Mouse (Mus musculus): ENCODE data around the gene Dhps. TPM values are rescaled to one million over a fixed set of nuclear protein-coding genes. Genes with fewer than 3 reads are reported as not detected.
A peak's percentile ranks its signal among the peaks of the same experiment; 100 is the strongest.
"Not testable (repeated sequence)": the region's sequence is repeated elsewhere in the genome, so short reads cannot be mapped to it uniquely, and the experiment has no call there.

Dhps gene
- polyA plus RNA-seq, 1 experiment from 2014 or later = 98.7 TPM

GRCm38 (mm10) chr8:85113241-85113640, 41.7 kb downstream of the Dhps start:
- ATAC-seq = no peak
- H3K4me1 ChIP-seq (replicated peaks; ENCODE audit: control insufficient read depth, insufficient read depth, low read length) = no peaks in the 10 kb centered on the region

DNA sequence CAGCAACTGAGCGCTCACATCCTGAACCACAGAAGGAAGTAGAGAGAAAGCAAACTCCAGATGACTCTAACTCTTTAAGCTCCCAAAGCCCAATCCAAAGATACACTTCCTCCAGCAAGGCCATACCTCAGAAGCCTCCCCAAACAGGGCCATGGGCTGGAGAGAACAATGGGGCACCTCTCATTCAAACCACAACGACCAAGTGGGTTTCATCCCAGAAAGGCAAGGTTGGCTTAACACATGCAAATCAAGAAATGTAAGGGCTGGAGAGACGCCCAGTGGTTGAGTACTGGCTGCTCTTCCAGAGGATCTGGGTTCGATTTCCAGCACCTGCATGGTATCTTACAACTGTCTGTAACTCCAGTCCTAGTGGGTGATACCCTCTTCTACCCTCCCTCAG, 43.9 kb downstream of the Dhps start:
- no peaks in the 10 kb centered on the region for H3K9me3 ChIP-seq (ENCODE audit: control insufficient read depth, low read length)
- no peak overlapping the region for H3K4me2 ChIP-seq (ENCODE audit: low read length)
- no peak overlapping the region for H3K27ac ChIP-seq (ENCODE audit: low read length)
- ATAC-seq = no peak
- peaks cover 13% of the 10 kb centered on the region for H3K36me3 ChIP-seq (ENCODE audit: control insufficient read depth, insufficient read depth)
- no peak overlapping the region for H3K9ac ChIP-seq (replicated peaks; ENCODE audit: low read depth, low read length)
- no peaks in the 10 kb centered on the region for H3K27me3 ChIP-seq (replicated peaks; ENCODE audit: control insufficient read depth, insufficient read depth, low read length)
- 75% methylated on average over 4 of the region's 4 CpGs for WGBS
- H3K4me3 ChIP-seq (replicated peaks; ENCODE audit: low read length) = no peak overlapping the region
- no peaks in the 10 kb centered on the region; the same call in 1 of the 2 replicates for H3K4me1 ChIP-seq (replicated peaks; ENCODE audit: control insufficient read depth, insufficient read depth, low read length)

More at GRCm38 (mm10) chr8:85113241-85113640, 41.7 kb downstream of the Dhps start:
- 95% methylated on average over 10 of the region's 10 CpGs for WGBS
- H3K27me3 ChIP-seq (replicated peaks; ENCODE audit: control insufficient read depth, insufficient read depth, low read length) = no peaks in the 10 kb centered on the region
- no peaks in the 10 kb centered on the region for H3K9me3 ChIP-seq (ENCODE audit: control insufficient read depth, low read length)
- H3K9ac ChIP-seq (replicated peaks; ENCODE audit: low read depth, low read length) = no peak overlapping the region
- no peak overlapping the region for H3K27ac ChIP-seq (ENCODE audit: low read length)
- peaks cover 23% of the 10 kb centered on the region for H3K36me3 ChIP-seq (ENCODE audit: control insufficient read depth, insufficient read depth)
- no peak overlapping the region for H3K4me2 ChIP-seq (ENCODE audit: low read length)
- no peak overlapping the region for H3K4me3 ChIP-seq (replicated peaks; ENCODE audit: low read length)

DNA sequence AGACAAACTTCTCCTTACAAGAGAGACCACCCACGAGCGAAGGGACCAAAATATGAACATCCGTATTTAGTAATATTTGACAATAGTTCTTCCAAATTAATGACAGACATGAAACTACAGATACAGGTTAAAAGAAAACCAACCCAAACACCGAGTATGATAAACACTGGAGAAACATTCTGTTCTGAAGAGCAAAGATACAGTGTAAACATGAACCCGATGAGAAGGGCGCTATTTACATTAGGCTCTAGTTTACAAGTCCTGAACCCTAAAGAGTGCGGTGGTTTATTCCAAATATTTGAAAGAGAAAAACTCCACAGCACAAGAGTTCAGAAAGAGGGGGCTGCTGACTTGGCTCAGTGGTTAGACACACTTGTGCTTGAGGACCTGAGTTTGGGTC, 45.4 kb downstream of the Dhps start:
- Histone ChIP-seq H3K4me2 (ENCODE audit: low read length) (no peak overlapping the region), H3K27me3 (replicated peaks; ENCODE audit: control insufficient read depth, insufficient read depth, low read length) (no peaks in the 10 kb centered on the region), H3K9ac (replicated peaks; ENCODE audit: low read depth, low read length) (no peak overlapping the region), H3K27ac (ENCODE audit: low read length) (no peak overlapping the region), H3K4me1 (replicated peaks; ENCODE audit: control insufficient read depth, insufficient read depth, low read length) (no peaks in the 10 kb centered on the region; the same call in 1 of the 2 replicates), H3K9me3 (ENCODE audit: control insufficient read depth, low read length) (no peaks in the 10 kb centered on the region), H3K36me3 (ENCODE audit: control insufficient read depth, insufficient read depth) (no peaks in the 10 kb centered on the region; the same call in 1 of the 2 replicates), H3K4me3 (replicated peaks; ENCODE audit: low read length) (no peak overlapping the region)
- no peak for ATAC-seq
- 94% methylated on average over 7 of the region's 7 CpGs for WGBS

DNA sequence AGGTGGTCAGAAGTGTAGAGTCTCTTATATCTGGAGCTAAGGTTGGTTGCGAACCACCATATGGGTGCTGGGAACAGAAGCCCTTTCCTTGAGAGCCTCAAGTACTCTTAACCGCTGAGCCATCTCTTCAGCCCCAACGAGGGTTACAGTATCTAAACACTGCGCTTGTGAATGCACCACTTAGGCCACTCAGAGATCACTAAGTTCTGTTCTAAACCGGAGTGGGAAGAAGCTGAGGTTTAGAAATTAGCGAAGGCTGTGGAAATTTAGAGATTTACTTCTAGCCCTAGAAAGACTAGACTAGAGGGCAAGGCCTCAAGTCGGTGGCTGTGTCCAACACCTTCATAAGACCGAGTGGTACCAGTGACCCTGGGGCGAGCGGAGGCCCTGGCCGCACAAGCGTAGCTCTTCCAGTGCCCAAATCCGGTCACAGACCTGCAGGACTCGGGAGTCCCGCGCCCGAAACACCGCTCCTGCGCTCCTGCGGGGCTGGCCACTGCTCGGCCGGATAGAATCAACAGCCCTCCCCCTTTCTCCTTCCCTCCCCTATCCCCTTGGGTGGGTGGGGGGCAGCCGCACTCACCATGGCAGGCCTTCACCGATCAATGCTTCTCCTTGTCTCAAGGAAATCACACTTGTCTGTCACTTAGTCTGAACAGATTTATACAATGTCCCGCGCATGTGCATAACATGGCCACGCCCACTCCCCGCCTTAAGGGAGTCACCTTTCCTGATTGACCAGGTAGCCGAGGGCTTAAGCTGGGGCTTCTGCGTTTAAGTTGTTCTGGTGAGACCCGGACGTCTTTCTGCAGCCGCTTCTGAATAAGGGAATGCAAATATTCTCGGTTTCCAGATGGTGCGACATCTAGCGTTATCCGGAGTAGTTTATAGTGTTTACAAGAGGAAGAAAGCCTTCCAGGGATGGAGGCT, 47.8 kb downstream of the Dhps start:
- H3K27ac ChIP-seq (ENCODE audit: low read length) = no peak overlapping the region
- 5% methylated on average over 37 of the region's 37 CpGs for WGBS
- H3K9me3 ChIP-seq (ENCODE audit: control insufficient read depth, low read length) = no peaks in the 10 kb centered on the region
- H3K36me3 ChIP-seq (ENCODE audit: control insufficient read depth, insufficient read depth) = no peaks in the 10 kb centered on the region
- ATAC-seq = peak; percentile 90
- H3K4me3 ChIP-seq (replicated peaks; ENCODE audit: low read length) = peak overlapping the region; percentile 61
- peak overlapping the region; percentile 71 for H3K9ac ChIP-seq (replicated peaks; ENCODE audit: low read depth, low read length)
- no peaks in the 10 kb centered on the region; the same call in 1 of the 2 replicates for H3K4me1 ChIP-seq (replicated peaks; ENCODE audit: control insufficient read depth, insufficient read depth, low read length)
- no peaks in the 10 kb centered on the region for H3K27me3 ChIP-seq (replicated peaks; ENCODE audit: control insufficient read depth, insufficient read depth, low read length)
- peak overlapping the region; percentile 70 for H3K4me2 ChIP-seq (ENCODE audit: low read length)

DNA sequence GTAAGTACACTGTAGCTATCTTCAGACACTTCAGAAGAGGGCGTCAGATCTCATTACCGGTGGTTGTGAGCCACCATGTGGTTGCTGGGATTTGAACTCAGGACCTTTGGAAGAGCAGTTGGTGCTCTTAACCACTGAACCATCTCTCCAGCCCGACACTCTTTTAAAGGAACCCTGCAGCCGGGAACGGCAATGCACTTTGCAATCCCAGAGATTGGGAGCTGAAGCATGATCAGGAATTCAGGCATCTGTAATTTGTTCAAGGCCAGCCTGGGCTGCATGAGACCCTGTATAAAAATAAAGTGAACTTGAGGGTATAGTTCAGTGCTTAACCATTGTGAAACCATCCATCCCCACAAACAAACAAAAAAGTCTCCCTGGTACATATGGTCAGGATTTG, 48.7 kb downstream of the Dhps start:
- not testable (repeated sequence) for H3K9me3 ChIP-seq (ENCODE audit: control insufficient read depth, low read length); H3K9ac ChIP-seq (replicated peaks; ENCODE audit: low read depth, low read length); ATAC-seq; H3K4me3 ChIP-seq (replicated peaks; ENCODE audit: low read length); H3K4me1 ChIP-seq (replicated peaks; ENCODE audit: control insufficient read depth, insufficient read depth, low read length); H3K36me3 ChIP-seq (ENCODE audit: control insufficient read depth, insufficient read depth); H3K27ac ChIP-seq (ENCODE audit: low read length); H3K27me3 ChIP-seq (replicated peaks; ENCODE audit: control insufficient read depth, insufficient read depth, low read length); H3K4me2 ChIP-seq (ENCODE audit: low read length)
- 78% methylated on average over 5 of the region's 5 CpGs for WGBS

- Histone ChIP-seq H3K27me3 (replicated peaks; ENCODE audit: control insufficient read depth, insufficient read depth, low read length) (no peaks in the 10 kb centered on the region), H3K4me2 (ENCODE audit: low read length) (no peak within 1 kb of the TSS), H3K4me1 (replicated peaks; ENCODE audit: control insufficient read depth, insufficient read depth, low read length) (no peaks in the 10 kb centered on the region; the same call in 1 of the 2 replicates), H3K36me3 (ENCODE audit: control insufficient read depth, insufficient read depth) (no peaks in the 10 kb centered on the region), H3K4me3 (replicated peaks; ENCODE audit: low read length) (no peak within 1 kb of the TSS), H3K9me3 (ENCODE audit: control insufficient read depth, low read length) (no peaks in the 10 kb centered on the region), H3K27ac (ENCODE audit: low read length) (no peak within 1 kb of the TSS), H3K9ac (replicated peaks; ENCODE audit: low read depth, low read length) (no peak within 1 kb of the TSS)
- no peak for ATAC-seq
- WGBS = 81% methylated on average over 3 of the region's 3 CpGs
Observed at GRCm38 (mm10) chr8:85122995-85123394, 51.4 kb downstream of the Dhps start, which contains the start of gene Zfp791. TSS of gene Zfp791 (minus strand) at chr8:85123095.

- H3K4me2 ChIP-seq (ENCODE audit: low read length) = no peak overlapping the region
- H3K4me1 ChIP-seq (replicated peaks; ENCODE audit: control insufficient read depth, insufficient read depth, low read length) = no peaks in the 10 kb centered on the region; the same call in 1 of the 2 replicates
- H3K9me3 ChIP-seq (ENCODE audit: control insufficient read depth, low read length) = no peaks in the 10 kb centered on the region
- no peak overlapping the region for H3K4me3 ChIP-seq (replicated peaks; ENCODE audit: low read length)
- H3K27me3 ChIP-seq (replicated peaks; ENCODE audit: control insufficient read depth, insufficient read depth, low read length) = no peaks in the 10 kb centered on the region
- no peak overlapping the region for H3K9ac ChIP-seq (replicated peaks; ENCODE audit: low read depth, low read length)
- no peak for ATAC-seq
- WGBS = 94% methylated on average over 8 of the region's 8 CpGs
- no peak overlapping the region for H3K27ac ChIP-seq (ENCODE audit: low read length)
- H3K36me3 ChIP-seq (ENCODE audit: control insufficient read depth, insufficient read depth) = no peaks in the 10 kb centered on the region
Observed at GRCm38 (mm10) chr8:85123691-85124090, 52.1 kb downstream of the Dhps start.

Small RNA genes lying within 50 kb of the gene (microRNA-seq; reads per million reads assigned to microRNA genes)
- gene Gm23388 (2.7 reads per million, percentile 9 among the genes with 10 or more reads in this experiment), gene Mir7070 (not detected)

Other genes starting within 250 kb of the Dhps start
- 8.2 and 8.7 TPM in 2 replicates for gene Dand5, start 248.9 kb upstream of the Dhps start, polyA plus RNA-seq (2015; fragmentation: Nextera tagmentation; extraction: Ambion mirVana)
- 31.3 and 34.3 TPM in 2 replicates for gene Gadd45gip1, start 240.2 kb upstream of the Dhps start, polyA plus RNA-seq (2015; fragmentation: Nextera tagmentation; extraction: Ambion mirVana)
- 84.8 and 86.5 TPM in 2 replicates for gene Rad23a, start 231.1 kb upstream of the Dhps start, polyA plus RNA-seq (2015; fragmentation: Nextera tagmentation; extraction: Ambion mirVana)
- 610 and 631 TPM in 2 replicates for gene Calr, start 224.8 kb upstream of the Dhps start, polyA plus RNA-seq (2015; fragmentation: Nextera tagmentation; extraction: Ambion mirVana)
- 126 TPM in 2 replicates for gene Farsa, start 214.8 kb upstream of the Dhps start, polyA plus RNA-seq (2015; fragmentation: Nextera tagmentation; extraction: Ambion mirVana)
- 51.0 and 54.3 TPM in 2 replicates for gene Syce2, start 199.6 kb upstream of the Dhps start, polyA plus RNA-seq (2015; fragmentation: Nextera tagmentation; extraction: Ambion mirVana)
- gene Gcdh, start 177.8 kb upstream of the Dhps start, polyA plus RNA-seq (2015; fragmentation: Nextera tagmentation; extraction: Ambion mirVana) = 35.5 and 39.1 TPM in 2 replicates
- 0.73 and 0.85 TPM in 2 replicates for gene Klf1, start 169.8 kb upstream of the Dhps start, polyA plus RNA-seq (2015; fragmentation: Nextera tagmentation; extraction: Ambion mirVana)
- gene Dnase2a, start 163.2 kb upstream of the Dhps start, polyA plus RNA-seq (2015; fragmentation: Nextera tagmentation; extraction: Ambion mirVana) = 5.4 and 5.5 TPM in 2 replicates
- gene Mast1, start 134.4 kb upstream of the Dhps start, polyA plus RNA-seq (2015; fragmentation: Nextera tagmentation; extraction: Ambion mirVana) = 52.4 and 65.8 TPM in 2 replicates
- 2.2 and 2.4 TPM in 2 replicates for gene Rtbdn, start 124.8 kb upstream of the Dhps start, polyA plus RNA-seq (2015; fragmentation: Nextera tagmentation; extraction: Ambion mirVana)
- gene Gm49661, start 102.3 kb upstream of the Dhps start, polyA plus RNA-seq (2015; fragmentation: Nextera tagmentation; extraction: Ambion mirVana) = not detected in 2 replicates
- gene Prdx2, start 102.2 kb upstream of the Dhps start, polyA plus RNA-seq (2015; fragmentation: Nextera tagmentation; extraction: Ambion mirVana) = 1,287 and 1,394 TPM in 2 replicates
- 79.9 and 85.8 TPM in 2 replicates for gene Rnaseh2a, start 102.0 kb upstream of the Dhps start, polyA plus RNA-seq (2015; fragmentation: Nextera tagmentation; extraction: Ambion mirVana)
- 7.6 and 8.2 TPM in 2 replicates for gene Junb, start 93.0 kb upstream of the Dhps start, polyA plus RNA-seq (2015; fragmentation: Nextera tagmentation; extraction: Ambion mirVana)
- 31.3 and 39.8 TPM in 2 replicates for gene Hook2, start 81.2 kb upstream of the Dhps start, polyA plus RNA-seq (2015; fragmentation: Nextera tagmentation; extraction: Ambion mirVana)
- gene Best2, start 57.2 kb upstream of the Dhps start, polyA plus RNA-seq (2015; fragmentation: Nextera tagmentation; extraction: Ambion mirVana) = not detected in 2 replicates
- gene Asna1, start 46.5 kb upstream of the Dhps start, polyA plus RNA-seq (2015; fragmentation: Nextera tagmentation; extraction: Ambion mirVana) = 144 and 153 TPM in 2 replicates
- 108 and 110 TPM in 2 replicates for gene Trir, start 44.9 kb upstream of the Dhps start, polyA plus RNA-seq (2015; fragmentation: Nextera tagmentation; extraction: Ambion mirVana)
- 72.8 and 83.4 TPM in 2 replicates for gene Tnpo2, start 34.8 kb upstream of the Dhps start, polyA plus RNA-seq (2015; fragmentation: Nextera tagmentation; extraction: Ambion mirVana)
- 61.7 and 78.3 TPM in 2 replicates for gene Fbxw9, start 11.7 kb upstream of the Dhps start, polyA plus RNA-seq (2015; fragmentation: Nextera tagmentation; extraction: Ambion mirVana)
- 0.84 TPM in 1 of 2 replicates, not detected in the other for gene Gm5741, start 3.8 kb upstream of the Dhps start, polyA plus RNA-seq (2015; fragmentation: Nextera tagmentation; extraction: Ambion mirVana)
- 129 and 133 TPM in 2 replicates for gene Wdr83os, start 9.0 kb downstream of the Dhps start, polyA plus RNA-seq (2015; fragmentation: Nextera tagmentation; extraction: Ambion mirVana)
- gene Wdr83, start 9.5 kb downstream of the Dhps start, polyA plus RNA-seq (2015; fragmentation: Nextera tagmentation; extraction: Ambion mirVana) = 53.1 and 61.1 TPM in 2 replicates
- gene Man2b1, start 11.5 kb downstream of the Dhps start, polyA plus RNA-seq (2015; fragmentation: Nextera tagmentation; extraction: Ambion mirVana) = 15.6 and 17.7 TPM in 2 replicates
- gene Zfp791, start 51.3 kb downstream of the Dhps start, polyA plus RNA-seq (2015; fragmentation: Nextera tagmentation; extraction: Ambion mirVana) = 3.4 and 3.8 TPM in 2 replicates
- not detected in 2 replicates for gene Cks1brt, start 80.2 kb downstream of the Dhps start, polyA plus RNA-seq (2015; fragmentation: Nextera tagmentation; extraction: Ambion mirVana)
- gene Olfr371, start 154.2 kb downstream of the Dhps start, polyA plus RNA-seq (2015; fragmentation: Nextera tagmentation; extraction: Ambion mirVana) = not detected in 2 replicates
- 83.1 and 83.4 TPM in 2 replicates for gene Orc6, start 227.9 kb downstream of the Dhps start, polyA plus RNA-seq (2015; fragmentation: Nextera tagmentation; extraction: Ambion mirVana)
- 202 and 223 TPM in 2 replicates for gene Vps35, start 228.0 kb downstream of the Dhps start, polyA plus RNA-seq (2015; fragmentation: Nextera tagmentation; extraction: Ambion mirVana)

Measured in forebrain, embryonic 16.5 days (tissue).